Comparison of ENCODE assay signal across 18 mouse cellular contexts in the genomic region with DNA sequence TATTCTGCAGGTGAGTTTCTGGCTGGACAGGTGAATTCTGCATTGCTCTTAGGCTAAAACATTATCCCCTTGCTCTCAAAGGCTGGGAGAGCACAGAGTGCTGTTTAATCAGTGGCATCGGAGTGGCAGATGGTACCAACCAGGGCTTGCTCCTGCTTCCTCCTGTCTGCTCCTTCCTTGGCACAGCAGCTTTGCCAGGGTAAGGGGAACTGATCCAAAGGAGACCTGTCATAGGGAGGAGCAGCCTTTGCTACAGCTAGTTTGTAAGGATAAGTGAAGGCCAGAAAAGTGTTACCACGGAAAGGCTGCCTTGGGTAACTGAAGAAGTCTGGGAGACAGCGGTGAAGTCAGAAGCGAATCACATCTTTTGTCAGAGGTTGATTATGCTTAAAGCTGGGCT. TPM values are rescaled to one million over a fixed set of nuclear protein-coding genes. Genes with fewer than 3 reads are reported as not detected.
A peak's percentile ranks its signal among the peaks of the same experiment; 100 is the strongest.
DNase-seq lines count a peak whose midpoint lies in the region; ATAC-seq and TF ChIP-seq lines count a peak whose summit lies in the region.
"Had no signal": no experiment of that assay in that cellular context is flagged by ENCODE, and none has a peak within 500 bp of the region (broad histone marks: within the 10 kb centered on the region; RNA-seq: fewer than 3 reads in every experiment).

No protein-coding gene starts in this region.

- DNase-seq in forebrain, embryonic 11.5 days (ENCODE audit: low spot score) = no peak
- DNase-seq in hindbrain, embryonic 10.5 days (ENCODE audit: low spot score) = no peak
- DNase-seq in cerebellum, adult 9-10 months = peak; percentile 95
- peak; percentile 45 for DNase-seq in hindbrain, postnatal 0 days (ENCODE audit: low spot score)
- DNase-seq in gastrocnemius, postnatal 4 days (ENCODE audit: low spot score in 2 of 2) = no peak
- DNase-seq in urinary bladder, postnatal 4 days (ENCODE audit: low spot score in 2 of 2) = no peak
- DNase-seq: adrenal gland, adult 8-10 months; heart, adult 11 months; heart, postnatal 36 days; right cerebral cortex, adult 18-20 months; thymus, postnatal 14 days had no signal

- TF ChIP-seq CTCF in hindbrain, postnatal 0 days (IDR thresholded peaks at IDR 0.05; ENCODE audit: low read depth) = no peak

- H3K4me1 ChIP-seq in forebrain, embryonic 13.5 days = no peaks in the 10 kb centered on the region
- no peaks in the 10 kb centered on the region for H3K4me1 ChIP-seq in forebrain, embryonic 11.5 days (replicated peaks; ENCODE audit: control insufficient read depth, insufficient read depth, low read length)
- H3K4me1 ChIP-seq in hindbrain, embryonic 15.5 days (replicated peaks) = peaks cover 9% of the 10 kb centered on the region; the same call in 1 of the 2 replicates
- no peaks in the 10 kb centered on the region for H3K4me1 ChIP-seq in hindbrain, embryonic 10.5 days (replicated peaks)
- no peaks in the 10 kb centered on the region for H3K4me1 ChIP-seq in hindbrain, postnatal 0 days (ENCODE audit: insufficient read depth, low read length)
- H3K4me1 ChIP-seq: intestine, embryonic 15.5 days had no signal

- H3K36me3 ChIP-seq in forebrain, embryonic 13.5 days (ENCODE audit: poor library complexity, severe bottlenecking) = no peaks in the 10 kb centered on the region
- H3K36me3 ChIP-seq in forebrain, embryonic 11.5 days (ENCODE audit: control insufficient read depth, insufficient read depth, low read length) = no peaks in the 10 kb centered on the region
- H3K36me3 ChIP-seq in hindbrain, embryonic 15.5 days = no peaks in the 10 kb centered on the region
- no peaks in the 10 kb centered on the region for H3K36me3 ChIP-seq in hindbrain, embryonic 10.5 days
- no peaks in the 10 kb centered on the region for H3K36me3 ChIP-seq in hindbrain, postnatal 0 days (ENCODE audit: insufficient read depth, low read length)
- H3K36me3 ChIP-seq: intestine, embryonic 15.5 days; neural tube, embryonic 13.5 days had no signal

- ATAC-seq in forebrain, embryonic 13.5 days = 0 out of 2 replicates have a peak, but pooled peaks have one; percentile 51
- ATAC-seq in forebrain, embryonic 11.5 days (replicated peaks; ENCODE audit: low FRiP score) = no peak
- no peak for ATAC-seq in hindbrain, embryonic 15.5 days (ENCODE audit: low FRiP score, low read depth)
- ATAC-seq in hindbrain, postnatal 0 days = no peak
- ATAC-seq: intestine, embryonic 15.5 days had no signal

- H3K4me3 ChIP-seq in forebrain, embryonic 13.5 days = no peak overlapping the region
- H3K4me3 ChIP-seq in forebrain, embryonic 11.5 days (ENCODE audit: low read depth, low read length) = no peak overlapping the region
- no peak overlapping the region for H3K4me3 ChIP-seq in hindbrain, embryonic 15.5 days
- H3K4me3 ChIP-seq in hindbrain, embryonic 10.5 days = no peak overlapping the region
- no peak overlapping the region for H3K4me3 ChIP-seq in hindbrain, postnatal 0 days (ENCODE audit: low read length)
- H3K4me3 ChIP-seq: intestine, embryonic 15.5 days; neural tube, embryonic 13.5 days had no signal

- H3K9me3 ChIP-seq in forebrain, embryonic 13.5 days (replicated peaks) = no peaks in the 10 kb centered on the region
- no peaks in the 10 kb centered on the region for H3K9me3 ChIP-seq in forebrain, embryonic 11.5 days (ENCODE audit: control insufficient read depth, low read length)
- no peaks in the 10 kb centered on the region for H3K9me3 ChIP-seq in hindbrain, embryonic 15.5 days
- H3K9me3 ChIP-seq in hindbrain, embryonic 10.5 days = no peaks in the 10 kb centered on the region
- H3K9me3 ChIP-seq in hindbrain, postnatal 0 days (ENCODE audit: low read length) = no peaks in the 10 kb centered on the region
- H3K9me3 ChIP-seq: intestine, embryonic 15.5 days; neural tube, embryonic 13.5 days had no signal

- H3K4me2 ChIP-seq in forebrain, embryonic 13.5 days = no peak overlapping the region
- H3K4me2 ChIP-seq in forebrain, embryonic 11.5 days (ENCODE audit: low read depth, low read length, severe bottlenecking) = no peak overlapping the region
- no peak overlapping the region for H3K4me2 ChIP-seq in hindbrain, embryonic 15.5 days
- no peak overlapping the region for H3K4me2 ChIP-seq in hindbrain, postnatal 0 days (ENCODE audit: low read depth, low read length)
- H3K4me2 ChIP-seq: intestine, embryonic 15.5 days; midbrain, embryonic 11.5 days; neural tube, embryonic 13.5 days had no signal

- H3K27me3 ChIP-seq in forebrain, embryonic 13.5 days = no peaks in the 10 kb centered on the region
- no peaks in the 10 kb centered on the region for H3K27me3 ChIP-seq in forebrain, embryonic 11.5 days (ENCODE audit: control insufficient read depth, insufficient read depth, low read length)
- no peaks in the 10 kb centered on the region for H3K27me3 ChIP-seq in hindbrain, embryonic 15.5 days
- H3K27me3 ChIP-seq in hindbrain, embryonic 10.5 days (ENCODE audit: insufficient read depth, poor library complexity, severe bottlenecking) = no peaks in the 10 kb centered on the region
- H3K27me3 ChIP-seq in hindbrain, postnatal 0 days (ENCODE audit: insufficient read depth, low read length) = no peaks in the 10 kb centered on the region
- H3K27me3 ChIP-seq: intestine, embryonic 15.5 days; neural tube, embryonic 13.5 days had no signal

- WGBS in forebrain, embryonic 13.5 days = 86% methylated on average over 4 of the region's 4 CpGs
- 91% methylated on average over 4 of the region's 4 CpGs for WGBS in forebrain, embryonic 11.5 days
- WGBS in hindbrain, embryonic 15.5 days = 75% methylated on average over 4 of the region's 4 CpGs
- WGBS in hindbrain, embryonic 10.5 days = 90% methylated on average over 4 of the region's 4 CpGs
- 65% methylated on average over 4 of the region's 4 CpGs for WGBS in hindbrain, postnatal 0 days

- H3K27ac ChIP-seq in forebrain, embryonic 13.5 days = 0 out of 2 replicates have a peak overlapping the region, but pooled peaks have one; percentile 40
- no peak overlapping the region for H3K27ac ChIP-seq in forebrain, embryonic 11.5 days (ENCODE audit: low read depth, low read length)
- peak overlapping the region; percentile 52 for H3K27ac ChIP-seq in hindbrain, embryonic 15.5 days (replicated peaks)
- H3K27ac ChIP-seq in hindbrain, embryonic 10.5 days = no peak overlapping the region
- peak overlapping the region; percentile 61 for H3K27ac ChIP-seq in hindbrain, postnatal 0 days
- H3K27ac ChIP-seq: intestine, embryonic 15.5 days; liver, embryonic 14.5 days; macrophage; neural tube, embryonic 13.5 days had no signal

- H3K9ac ChIP-seq in forebrain, embryonic 13.5 days = no peak overlapping the region
- no peak overlapping the region for H3K9ac ChIP-seq in forebrain, embryonic 11.5 days (ENCODE audit: low read length)
- H3K9ac ChIP-seq in hindbrain, embryonic 15.5 days = no peak overlapping the region
- H3K9ac ChIP-seq in hindbrain, postnatal 0 days (replicated peaks; ENCODE audit: low read length) = no peak overlapping the region
- H3K9ac ChIP-seq: intestine, embryonic 15.5 days; liver, embryonic 14.5 days; neural tube, embryonic 13.5 days had no signal

RNA-seq across cellular contexts. Expression of gene Kctd3, which starts 57.0 kb away (rescaled TPM):
- polyA plus RNA-seq in forebrain, embryonic 13.5 days (2015; fragmentation: Nextera tagmentation; extraction: Ambion mirVana) = 31.8 and 34.4 TPM in 2 replicates
- polyA plus RNA-seq in forebrain, embryonic 11.5 days (2014; fragmentation: Nextera tagmentation; extraction: Ambion mirVana) = 36.4 and 44.6 TPM in 2 replicates
- polyA plus RNA-seq in hindbrain, embryonic 15.5 days (2015; fragmentation: Nextera tagmentation; extraction: Ambion mirVana) = 48.3 and 53.3 TPM in 2 replicates
- polyA plus RNA-seq in hindbrain, embryonic 10.5 days (2016; fragmentation: Nextera tagmentation; extraction: Ambion mirVana) = 29.1 and 31.6 TPM in 2 replicates
- 65.0 and 73.8 TPM in 2 replicates for total RNA-seq in hindbrain, postnatal 0 days (2014; rRNA removed)
- polyA plus RNA-seq in hindbrain, postnatal 0 days (2015; fragmentation: Nextera tagmentation; extraction: Ambion mirVana) = 40.7 and 45.4 TPM in 2 replicates
- total RNA-seq in gastrocnemius, postnatal 4 days (2021) = 10 to 100 TPM; 39.7 to 41.9 TPM

Comparison
In these comparisons a context has a peak if more than half of its experiments do, and no peak if none do; other contexts are left out.
1. H3K27ac ChIP-seq: peak in forebrain, embryonic 13.5 days (single experiment), hindbrain, embryonic 15.5 days (single experiment) and hindbrain, postnatal 0 days (single experiment); none in forebrain, embryonic 11.5 days (single experiment) and hindbrain, embryonic 10.5 days (single experiment).
2. DNase-seq: peak in cerebellum, adult 9-10 months (single experiment) and hindbrain, postnatal 0 days (single experiment); none in forebrain, embryonic 11.5 days (single experiment), hindbrain, embryonic 10.5 days (single experiment), gastrocnemius, postnatal 4 days (0 of 2) and urinary bladder, postnatal 4 days (0 of 2).